Mouse (Mus musculus): ENCODE measurements around the gene Il12a. TPM values are rescaled to one million over a fixed set of nuclear protein-coding genes. Genes with fewer than 3 reads are reported as not detected.

Gene Il12a
- total RNA-seq, 2 experiments from 2014 or later = 0.27 to 0.60 TPM

DNA sequence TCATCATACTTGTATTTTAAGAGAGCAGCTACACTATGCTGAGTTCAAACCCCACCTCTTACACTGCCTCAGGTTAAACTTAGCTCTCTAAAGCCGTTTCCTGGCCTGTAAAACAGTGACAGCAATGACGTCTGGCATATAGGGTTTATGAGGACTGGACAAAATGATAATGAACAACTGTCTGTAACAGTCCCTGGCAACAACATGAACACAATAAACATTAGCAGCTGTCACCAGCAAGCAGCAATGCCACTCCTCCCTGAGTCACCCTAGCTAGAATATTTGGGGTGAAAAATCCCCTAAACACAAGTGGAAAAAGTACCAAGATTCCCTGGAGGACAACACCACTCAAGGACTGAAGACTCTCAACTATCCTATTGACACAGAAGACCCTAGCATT is 6.9 kb upstream of the Il12a start:
- DNase-seq = no peak

DNA sequence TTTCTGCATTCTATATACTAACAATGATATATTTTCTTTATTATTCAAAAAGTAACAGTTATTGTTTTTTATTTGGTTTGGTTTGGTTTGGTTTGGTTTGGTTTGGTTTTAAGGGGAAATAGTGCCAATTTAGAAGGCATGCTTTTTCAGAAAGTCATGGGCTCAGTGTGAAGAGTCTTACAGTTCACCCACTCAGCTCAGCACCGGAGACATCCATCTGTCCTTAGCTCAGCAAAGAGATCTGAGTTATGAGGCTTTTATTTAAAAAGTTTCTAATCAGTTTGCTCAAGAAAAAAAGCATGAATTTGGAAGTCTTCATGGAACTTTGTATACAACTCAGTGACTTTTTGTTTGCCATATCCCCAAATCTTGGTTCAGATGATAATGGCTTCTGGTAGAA is 6.2 kb upstream of the Il12a start:
- DNase-seq = no peak
- intact Hi-C loops (cut with DNase I) = no loop called here

More for the DNA sequence above, 6.9 kb upstream of the Il12a start:
- intact Hi-C loops (cut with DNase I) = no loop called here

DNA sequence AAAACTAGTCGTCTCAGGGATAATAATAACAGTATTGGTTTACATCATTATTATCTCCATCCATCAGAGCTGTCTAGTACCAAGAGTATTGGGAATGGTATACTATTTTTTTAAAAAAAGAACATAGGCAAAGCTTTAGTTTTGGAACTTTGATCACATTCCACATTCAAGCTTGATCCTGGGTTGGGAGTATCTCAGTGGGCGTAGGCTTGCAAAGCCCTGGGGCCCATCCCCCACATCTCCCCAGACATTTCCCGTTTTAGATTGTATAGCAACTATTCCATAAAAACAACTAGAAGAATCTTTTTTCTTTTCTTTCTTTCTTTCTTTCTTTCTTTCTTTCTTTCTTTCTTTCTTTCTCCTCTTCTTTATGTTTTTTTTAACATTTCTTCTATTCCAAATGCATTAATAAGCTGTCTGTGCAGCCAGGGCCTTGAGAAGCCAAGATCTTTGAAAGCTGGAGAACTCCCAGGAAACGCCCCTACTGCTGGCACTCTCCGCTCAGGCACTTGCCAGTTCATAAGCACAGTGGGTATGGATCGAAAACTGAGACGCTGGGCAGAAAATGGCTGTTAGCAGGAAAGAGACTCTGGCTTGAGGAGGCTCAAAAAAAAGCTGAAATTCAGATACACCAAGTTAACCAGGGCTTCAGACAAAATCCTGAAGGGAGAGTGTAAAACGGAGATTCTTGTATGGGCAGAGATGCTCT is 3.4 kb upstream of the Il12a start:
- intact Hi-C loops (cut with DNase I) = no loop called here
- no peak for DNase-seq

DNA sequence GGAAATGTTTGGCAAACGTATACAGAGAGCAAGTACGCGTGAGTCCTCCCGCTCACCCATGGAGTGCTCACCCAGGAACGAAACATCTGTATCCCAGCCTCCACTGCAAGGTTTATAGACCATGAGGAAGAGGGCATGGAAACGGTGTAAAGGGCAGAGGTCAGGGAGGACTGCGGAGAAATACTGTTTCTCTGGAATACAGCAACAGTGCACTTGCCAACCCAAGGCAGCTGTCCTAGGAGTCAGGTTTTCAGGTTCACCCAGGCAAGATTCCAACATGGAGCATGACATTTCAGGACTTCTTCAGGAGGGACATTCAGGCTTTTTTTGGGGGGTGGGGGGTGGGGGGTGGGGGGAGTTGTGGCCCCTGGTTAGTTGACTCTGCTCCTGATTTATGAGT is 1.1 kb upstream of the Il12a start:
- no peak for DNase-seq
- intact Hi-C loops (cut with DNase I) = no loop called here

DNA sequence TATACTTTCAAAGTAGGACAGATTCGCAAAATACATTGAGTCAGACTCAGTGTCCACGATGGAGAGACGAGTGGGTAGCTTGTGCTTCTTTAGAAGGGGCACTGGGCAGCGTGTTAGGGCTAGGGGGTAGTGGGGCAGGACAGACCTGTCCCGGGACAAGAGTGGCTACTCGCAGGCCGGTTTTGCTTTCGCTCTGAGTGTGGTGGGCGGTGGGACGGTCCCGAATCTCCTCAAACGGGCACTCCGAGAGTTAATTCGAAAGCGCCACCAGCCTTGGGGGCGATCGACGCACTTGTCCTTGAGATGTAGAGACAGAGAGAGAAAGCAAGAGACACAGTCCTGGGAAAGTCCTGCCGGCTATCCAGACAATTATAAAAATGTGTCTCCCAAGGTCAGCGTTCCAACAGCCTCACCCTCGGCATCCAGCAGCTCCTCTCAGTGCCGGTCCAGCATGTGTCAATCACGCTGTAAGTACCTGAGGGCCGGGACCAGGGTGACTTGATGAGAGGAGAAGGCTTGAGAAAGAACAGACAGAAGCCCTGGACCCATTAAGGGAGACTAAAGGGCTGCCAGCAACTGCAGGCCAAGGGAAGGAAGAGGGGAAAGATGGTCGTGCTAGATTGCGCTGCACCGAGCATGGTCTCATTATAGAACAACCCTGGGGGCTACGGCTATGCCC is 795 bp downstream of the Il12a start:
- intact Hi-C loops (cut with DNase I) = no loop called here
- DNase-seq = no peak

DNA sequence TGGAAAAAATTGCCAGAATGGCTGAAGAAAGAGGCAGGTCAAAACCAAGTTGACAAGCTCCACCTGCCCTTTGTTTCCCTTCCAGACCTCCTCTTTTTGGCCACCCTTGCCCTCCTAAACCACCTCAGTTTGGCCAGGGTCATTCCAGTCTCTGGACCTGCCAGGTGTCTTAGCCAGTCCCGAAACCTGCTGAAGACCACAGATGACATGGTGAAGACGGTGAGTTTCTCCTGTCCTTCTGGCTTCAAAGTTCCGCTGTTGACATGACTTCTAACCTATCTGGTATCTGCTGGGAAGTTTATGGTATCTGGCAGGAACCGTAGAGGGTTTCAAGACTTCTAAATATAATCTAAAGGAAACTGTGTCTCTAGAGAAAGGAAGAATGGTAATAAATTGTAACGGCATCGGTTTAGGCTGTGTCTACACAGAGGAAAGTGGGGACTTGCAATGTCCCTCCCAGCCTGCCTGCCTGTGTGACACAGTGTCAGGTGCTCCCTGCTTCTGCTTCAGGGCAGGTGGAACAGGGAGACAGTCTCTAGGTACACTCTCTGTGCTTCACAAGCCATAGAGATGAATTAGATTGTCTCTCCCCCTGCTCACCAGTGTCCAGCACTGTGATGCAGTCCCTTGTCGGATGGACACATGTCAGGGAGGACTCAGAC is 1.6 kb downstream of the Il12a start:
- intact Hi-C loops (cut with DNase I) = no loop called here
- no peak for DNase-seq

DNA sequence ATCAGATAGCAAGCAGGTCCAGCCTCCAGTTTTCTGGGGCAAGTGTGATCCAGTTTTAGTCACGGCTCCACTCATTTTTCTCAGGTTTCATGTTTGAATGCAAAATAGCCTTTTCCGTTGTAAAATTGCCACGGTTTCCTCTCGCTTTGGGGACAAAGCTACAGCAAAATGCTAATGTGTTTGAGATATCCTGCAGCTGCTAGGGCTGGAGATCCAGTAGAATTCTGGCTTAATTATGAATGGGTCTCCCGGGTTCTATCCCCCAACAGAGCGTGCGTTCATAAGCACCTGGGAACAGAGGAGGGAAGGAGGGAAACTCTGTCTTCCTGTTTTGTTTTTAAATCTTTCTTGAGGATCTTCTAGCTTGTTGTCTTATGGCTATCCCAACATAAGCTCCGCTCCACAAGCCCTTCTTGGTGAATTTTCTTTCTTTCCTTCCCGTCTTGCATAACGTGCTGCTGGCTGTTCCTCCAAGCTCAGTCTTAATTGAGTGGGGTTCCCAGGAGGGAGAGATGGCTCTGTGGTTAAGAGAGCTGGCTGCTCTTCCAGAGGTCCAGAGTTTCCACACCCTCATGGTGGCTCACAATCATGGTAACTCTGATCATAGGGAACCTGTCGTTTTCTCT is 2.3 kb downstream of the Il12a start:
- peak in 1 of 2 experiments; percentile 23 for DNase-seq

DNA sequence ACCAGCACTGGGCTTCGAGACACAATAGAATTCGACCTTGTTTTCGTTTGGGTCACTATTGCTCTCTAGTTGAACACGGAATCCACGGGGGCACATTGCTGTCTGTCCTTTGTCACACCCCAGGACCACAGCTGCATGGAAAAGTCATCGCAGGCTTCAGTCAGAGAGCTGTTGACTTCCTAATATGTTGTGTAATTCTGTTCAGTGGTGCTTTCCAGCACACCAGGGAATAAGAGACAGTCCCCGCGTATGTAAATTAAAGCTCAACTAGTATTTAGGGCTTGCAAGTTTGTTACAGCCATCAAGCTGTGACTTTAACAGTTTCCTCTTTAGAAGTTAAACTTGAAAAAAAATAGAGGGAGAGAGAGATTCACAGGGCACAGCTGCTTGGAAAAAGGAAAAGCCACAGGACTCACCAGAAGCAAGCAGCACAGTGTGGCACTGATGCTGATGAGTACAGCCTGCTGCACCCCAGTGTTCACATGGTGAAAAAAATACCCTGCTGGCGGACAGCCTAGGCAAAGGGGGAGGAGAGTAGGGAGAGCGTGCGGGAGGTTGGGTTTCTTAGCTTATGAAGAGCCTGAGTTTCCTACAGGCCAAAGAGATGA is 3.1 kb downstream of the Il12a start:
- peak; percentile 70 to 78 for DNase-seq
- intact Hi-C loops (cut with DNase I) = no loop called here

More for the DNA sequence above, 2.3 kb downstream of the Il12a start:
- intact Hi-C loops (cut with DNase I) = no loop called here

DNA sequence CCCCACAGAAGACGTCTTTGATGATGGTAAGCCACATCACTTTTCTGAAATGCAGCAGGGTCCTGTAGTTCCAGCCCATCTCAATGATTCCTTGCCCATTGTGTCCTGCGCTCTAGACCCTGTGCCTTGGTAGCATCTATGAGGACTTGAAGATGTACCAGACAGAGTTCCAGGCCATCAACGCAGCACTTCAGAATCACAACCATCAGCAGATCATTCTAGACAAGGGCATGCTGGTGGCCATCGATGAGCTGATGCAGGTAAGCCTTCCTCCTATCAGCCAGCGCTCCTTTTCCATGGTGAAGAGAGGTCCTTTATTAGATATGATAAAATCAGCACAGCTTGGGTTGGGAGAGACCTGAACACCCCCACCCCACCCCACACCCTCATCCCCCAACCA is 4.9 kb downstream of the Il12a start:
- intact Hi-C loops (cut with DNase I) = no loop called here
- no peak for DNase-seq

DNA sequence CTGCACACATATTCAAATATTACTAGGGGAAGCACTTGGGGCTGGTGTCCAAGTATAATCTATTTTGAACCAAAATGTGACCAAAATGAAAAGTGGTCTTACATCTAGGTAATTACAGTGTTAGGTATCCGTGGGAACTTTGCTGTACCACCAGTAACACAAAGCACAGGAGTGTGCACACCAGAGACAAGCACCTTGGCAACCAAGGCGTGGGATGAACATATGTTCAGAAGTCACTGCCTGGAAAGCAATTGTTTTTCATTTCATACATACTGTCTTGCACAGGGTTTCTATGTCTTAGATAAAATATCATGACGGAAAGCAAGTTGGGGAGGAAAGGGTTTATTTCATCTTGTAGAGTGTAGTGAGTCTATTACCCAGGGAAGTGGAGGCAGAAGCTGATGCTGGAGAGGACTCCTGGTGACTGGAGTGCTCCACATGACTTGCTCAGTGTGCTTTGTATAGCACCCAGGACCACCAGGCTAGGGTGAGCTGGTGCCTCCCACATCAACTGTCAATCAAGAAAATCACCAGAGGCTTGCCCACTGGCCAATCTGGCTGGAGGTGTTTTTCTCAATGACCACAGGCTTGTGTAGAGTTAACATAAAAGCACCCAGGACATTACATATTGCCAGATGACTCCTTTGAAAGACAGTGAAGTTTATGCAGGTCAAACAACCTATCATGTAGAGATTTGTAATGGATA is 6.2 kb downstream of the Il12a start:
- intact Hi-C loops (cut with DNase I) = no loop called here

DNA sequence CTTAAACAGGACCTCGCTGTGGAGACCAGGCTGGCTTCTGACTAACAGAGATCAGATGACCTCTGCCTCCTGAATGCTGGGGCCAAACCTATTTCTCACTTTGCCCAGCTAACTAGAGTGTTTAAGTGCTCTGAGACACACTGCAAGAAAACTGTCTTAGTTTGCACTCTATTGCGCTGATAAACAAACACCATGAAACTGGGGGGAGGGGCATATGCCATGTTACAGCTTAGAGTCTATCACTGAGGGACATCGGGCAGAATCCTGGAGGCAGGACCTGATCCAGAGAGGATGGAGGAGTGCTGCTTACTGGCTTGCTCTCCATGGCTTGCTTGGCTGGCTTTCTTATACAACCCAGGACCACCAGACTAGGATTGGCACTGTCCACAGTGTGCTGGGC is 8.2 kb downstream of the Il12a start:
- intact Hi-C loops (cut with DNase I) = no loop called here
- DNase-seq = no peak

More for the DNA sequence above, 6.2 kb downstream of the Il12a start:
- no peak for DNase-seq

DNA sequence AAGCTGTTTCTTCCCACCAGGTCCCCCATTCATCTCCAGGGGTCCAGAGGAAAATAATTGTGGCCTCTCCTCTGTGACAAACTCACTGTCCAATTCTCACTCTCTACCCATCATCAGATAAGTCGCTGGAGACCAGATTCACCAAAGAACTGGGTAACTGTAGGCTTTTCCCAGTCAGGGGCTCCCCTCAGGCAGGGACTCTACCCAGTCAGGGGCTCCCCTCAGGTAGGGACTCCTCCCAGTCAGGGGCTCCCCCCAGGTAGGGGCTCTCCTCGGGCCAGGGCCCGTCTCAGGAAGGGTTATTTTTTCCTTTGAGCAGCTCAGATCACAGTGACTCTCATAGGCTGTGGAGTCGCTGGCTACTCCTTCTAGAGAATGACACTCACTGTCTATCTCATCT is 9.6 kb downstream of the Il12a start:
- DNase-seq = no peak
- intact Hi-C loops (cut with DNase I) = no loop called here

DNA sequence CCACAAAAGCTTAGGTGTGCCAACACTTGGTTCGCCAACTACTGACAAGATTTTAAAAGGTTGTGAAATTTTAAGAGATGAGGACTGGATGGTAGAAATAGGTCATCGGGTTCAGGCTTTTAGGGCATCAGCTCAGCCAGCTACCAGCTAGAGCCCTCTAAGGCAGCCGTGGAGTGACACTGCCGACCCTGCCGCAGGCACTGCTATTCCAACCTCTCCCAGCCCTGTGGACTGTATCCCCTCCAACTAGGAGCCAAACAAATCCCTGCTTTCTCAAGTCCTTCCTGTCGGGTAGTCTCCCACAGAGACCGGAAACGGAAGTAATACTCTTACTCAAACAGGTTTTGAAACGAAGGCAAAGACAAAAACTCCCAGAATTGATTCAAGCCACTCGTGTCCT is 15.9 kb downstream of the Il12a start:
- no peak for DNase-seq
- intact Hi-C loops (cut with DNase I) = no loop called here

DNA sequence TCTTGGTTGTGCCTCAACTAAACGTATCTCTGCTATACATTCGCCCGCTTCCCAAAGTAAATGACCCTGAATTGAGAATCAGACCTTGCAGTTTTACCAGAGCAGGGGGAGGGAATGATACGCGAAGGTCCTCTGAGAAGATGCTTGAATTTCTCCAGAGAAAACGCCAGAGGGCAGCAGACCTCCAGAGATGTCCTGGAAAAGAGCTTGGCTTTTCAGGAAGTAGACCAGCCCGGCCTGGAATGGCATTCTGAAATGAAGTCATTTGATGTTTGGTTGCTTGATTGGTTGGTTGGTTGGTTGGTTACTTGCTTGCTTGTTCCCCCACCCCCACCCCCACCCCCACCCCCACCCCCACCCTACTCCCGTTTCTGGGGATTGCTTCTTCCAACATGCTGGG is 17.8 kb downstream of the Il12a start:
- peak; percentile 64 to 76 for DNase-seq
- intact Hi-C loops (cut with DNase I) = loop anchor here (2.0 kb wide), 2 partner anchors 93 to 649 kb away; no protein-coding TSS in a partner anchor

DNA sequence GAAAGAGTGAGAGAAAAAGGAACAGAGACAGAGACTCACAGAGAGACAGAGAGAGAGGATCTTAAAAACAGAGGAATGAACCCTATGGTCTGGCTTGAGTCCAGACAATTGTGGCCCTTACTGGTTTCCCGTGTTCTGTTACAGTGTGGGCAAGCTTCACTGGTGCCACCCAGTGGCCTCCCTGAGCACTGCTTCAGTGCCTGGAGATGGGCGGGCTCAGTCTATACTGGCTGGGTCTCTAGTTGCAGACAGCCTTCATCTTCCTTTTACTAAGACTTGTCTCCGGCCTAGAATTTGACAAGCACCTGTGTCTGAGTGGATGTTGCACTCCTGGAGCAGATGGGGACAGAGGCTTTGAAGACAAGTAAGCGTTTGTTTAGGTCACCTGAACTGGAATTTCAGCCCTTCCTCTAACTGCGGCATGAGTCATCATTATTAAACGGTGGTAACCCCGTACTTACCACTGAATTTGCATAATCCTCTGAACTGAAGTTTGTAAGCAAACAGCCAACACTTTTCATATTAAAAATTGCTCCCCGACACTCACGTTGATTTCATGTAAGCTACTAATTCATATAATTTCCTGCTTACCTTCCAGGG is 18.9 kb downstream of the Il12a start:
- intact Hi-C loops (cut with DNase I) = loop anchor here (2.0 kb wide), 2 partner anchors 94 to 650 kb away; no protein-coding TSS in a partner anchor
- peak; percentile 67 to 74 for DNase-seq

DNA sequence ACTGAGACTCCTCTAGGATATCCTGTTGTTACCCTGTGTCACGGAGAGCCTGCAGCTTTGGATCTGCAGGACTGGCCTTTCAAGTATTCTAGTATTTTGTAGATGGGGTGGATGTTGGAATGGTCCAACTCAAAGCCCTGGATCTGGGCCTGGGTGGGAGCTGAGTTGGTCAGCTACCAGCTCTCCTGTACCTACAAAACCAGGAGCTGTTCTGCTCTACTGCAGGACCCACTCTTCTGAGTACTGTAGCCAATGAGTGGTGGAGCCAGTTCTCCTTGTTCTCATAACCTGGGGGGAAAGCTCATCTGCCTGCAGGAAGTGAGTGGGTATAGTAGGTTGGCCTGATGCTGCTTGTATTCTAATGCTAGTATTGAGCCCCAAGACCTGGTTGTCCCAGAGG is 20.0 kb downstream of the Il12a start:
- intact Hi-C loops (cut with DNase I) = loop anchor here (5.0 to 10.0 kb wide), 2 partner anchors 148 to 354 kb away; no protein-coding TSS in a partner anchor
- DNase-seq = no peak

DNA sequence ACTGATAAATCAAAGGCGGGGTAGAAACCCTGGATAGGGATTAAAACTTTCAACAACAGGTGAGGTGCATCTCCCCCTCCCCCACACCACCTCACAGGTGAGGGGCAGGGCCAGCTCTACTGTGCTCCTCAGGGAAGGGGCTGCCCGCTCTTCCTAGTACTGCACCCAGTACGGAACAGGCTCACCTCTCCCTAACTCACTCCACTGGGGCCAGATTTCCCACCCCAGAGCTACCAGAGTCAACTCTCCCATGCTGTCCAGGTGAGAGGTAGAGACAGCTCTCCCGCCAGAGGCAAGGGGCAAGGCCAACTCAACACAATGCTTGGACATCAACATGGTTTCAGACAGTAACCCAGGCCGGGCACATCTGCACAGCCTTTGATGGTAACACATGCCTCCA is 21.1 kb downstream of the Il12a start:
- intact Hi-C loops (cut with DNase I) = loop anchor here (5.0 to 10.0 kb wide), 2 partner anchors 149 to 353 kb away; no protein-coding TSS in a partner anchor

DNA sequence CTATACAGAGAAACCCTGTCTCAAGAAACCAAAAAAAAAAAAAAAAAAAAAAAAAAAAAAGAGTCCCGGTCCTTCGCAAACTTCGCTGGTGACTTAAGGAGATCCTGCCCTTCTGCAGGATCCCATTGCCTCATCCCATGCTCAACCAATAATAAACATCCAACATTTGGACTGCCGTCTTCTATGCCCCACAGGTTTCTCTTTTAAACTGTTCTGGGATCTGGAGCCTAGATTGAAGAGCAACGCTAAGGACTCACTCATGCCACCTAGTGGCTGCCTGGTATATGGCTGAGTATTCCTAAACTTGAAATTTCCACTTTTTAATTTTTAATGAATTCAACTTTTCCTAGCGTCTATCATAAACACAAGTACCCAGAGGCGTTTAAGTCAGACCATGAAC is 23.1 kb downstream of the Il12a start:
- intact Hi-C loops (cut with DNase I) = loop anchor here (2.0 to 10.0 kb wide), 3 partner anchors 151 to 351 kb away; no protein-coding TSS in a partner anchor
- DNase-seq = peak; percentile 73 to 80

More for the DNA sequence above, 21.1 kb downstream of the Il12a start:
- DNase-seq = no peak

DNA sequence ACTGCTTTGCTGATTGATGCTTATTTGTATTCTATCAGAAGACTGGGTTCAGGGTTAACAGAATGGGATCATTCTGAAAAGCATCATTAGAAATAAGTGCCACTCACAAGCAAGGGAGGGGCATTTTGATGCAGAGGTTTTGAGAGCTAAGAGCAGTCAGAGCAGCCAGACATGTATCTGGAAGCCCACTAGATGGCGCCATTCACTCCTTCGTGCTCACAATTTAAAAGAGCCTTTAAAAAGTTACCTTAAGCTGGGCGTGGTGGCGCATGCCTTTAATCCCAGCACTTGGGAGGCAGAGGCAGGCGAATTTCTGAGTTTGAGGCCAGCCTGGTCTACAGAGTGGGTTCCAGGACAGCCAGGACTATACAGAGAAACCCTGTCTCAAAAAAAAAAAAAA is 26.9 kb downstream of the Il12a start:
- peak; percentile 61 to 75 for DNase-seq
- intact Hi-C loops (cut with DNase I) = loop anchor here (10.0 kb wide), 1 partner anchor 347 kb away; no protein-coding TSS in a partner anchor

Measured in heart, postnatal 14 days (tissue).